Mouse (Mus musculus): ENCODE measurements around the gene Bik. TPM values are rescaled to one million over a fixed set of nuclear protein-coding genes. Genes with fewer than 3 reads are reported as not detected.

The Bik gene
- polyA plus RNA-seq (2015; fragmentation: Nextera tagmentation; extraction: Ambion mirVana), result 0.34 and 0.75 TPM in 2 replicates

GRCm38 (mm10) chr15:83526424-83527091 lies at the start of gene Bik:
TSS of gene Bik (plus strand) at chr15:83526862.

DNA sequence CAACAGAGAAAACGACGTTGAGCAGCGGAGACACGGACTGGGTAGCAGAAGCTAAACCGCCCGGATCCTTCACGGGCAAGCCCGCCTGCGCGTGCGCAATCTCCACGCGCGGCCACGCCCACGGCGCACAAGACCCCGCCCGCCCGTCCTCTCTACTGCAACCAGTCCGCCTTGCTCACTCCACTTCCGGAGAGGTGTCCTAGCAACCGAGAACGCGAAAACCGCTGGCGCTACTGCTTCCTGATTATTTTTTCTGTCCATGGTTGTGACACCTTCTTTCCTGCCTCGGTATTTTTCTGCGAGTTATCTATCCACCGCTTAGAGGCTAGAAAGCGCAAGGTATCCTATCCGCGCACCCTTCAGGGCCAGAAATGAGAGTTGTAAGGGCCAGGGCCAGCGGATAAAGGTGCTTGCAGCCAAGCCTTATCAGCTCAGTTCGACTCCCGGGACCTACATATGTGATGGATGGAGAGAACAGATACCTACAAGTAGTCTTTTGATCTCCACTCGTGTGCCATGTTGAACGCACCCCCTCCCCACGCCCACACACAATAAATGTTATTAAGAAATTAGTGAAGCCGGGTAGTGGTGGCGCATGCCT lies 15.8 kb upstream of the Bik start, which contains the start of gene Ttll1:
TSS of gene Ttll1 (minus strand) at position 89 of the 601 bp plus-strand sequence.

DNA sequence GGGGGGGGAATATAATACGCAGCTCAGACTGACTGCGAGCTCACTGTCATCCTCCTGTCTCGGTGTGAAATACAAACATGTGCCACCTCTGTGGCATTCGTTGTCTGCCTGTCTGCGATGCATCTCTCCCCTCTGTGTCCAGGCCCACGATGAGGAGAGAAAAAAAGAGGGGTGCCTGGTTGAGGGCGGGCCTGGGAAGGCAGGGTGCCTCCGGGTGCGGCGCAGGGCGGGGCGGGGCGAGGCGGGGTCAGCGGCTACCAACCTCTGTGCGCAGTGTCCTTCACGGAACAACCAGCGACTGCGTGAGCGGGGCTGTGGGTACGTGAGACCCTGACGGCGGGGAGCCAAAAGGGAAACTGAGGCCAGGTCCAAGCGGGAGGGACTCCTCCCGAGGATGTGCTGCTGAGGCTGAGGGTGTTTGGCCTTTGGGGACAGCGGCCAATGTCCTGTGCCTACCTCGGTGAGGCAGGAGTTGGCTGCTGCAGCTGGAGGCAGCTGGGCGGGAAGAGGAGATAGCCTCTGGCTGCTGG lies 36.7 kb downstream of the Bik start, which contains the start of the genes Tspo and Mcat:
TSS of gene Tspo (plus strand) at position 266 of the 530 bp plus-strand sequence.
TSS of gene Mcat (minus strand) at position 461 of the 530 bp plus-strand sequence.

Small RNA genes within 50 kb of the gene (microRNA-seq; reads per million reads assigned to microRNA genes)
- gene Gm24575, result not detected

Other genes starting within 250 kb of the Bik start
- gene Arfgap3, start 176.6 kb upstream of the Bik start, polyA plus RNA-seq (2015; fragmentation: Nextera tagmentation; extraction: Ambion mirVana), result 32.4 and 37.1 TPM in 2 replicates
- 19.5 and 23.9 TPM in 2 replicates for gene Pacsin2, start 62.3 kb upstream of the Bik start, polyA plus RNA-seq (2015; fragmentation: Nextera tagmentation; extraction: Ambion mirVana)
- gene Ttll1, start 16.0 kb upstream of the Bik start, polyA plus RNA-seq (2015; fragmentation: Nextera tagmentation; extraction: Ambion mirVana), result 83.1 and 84.7 TPM in 2 replicates
- 19.4 and 23.9 TPM in 2 replicates for gene Tspo, start 36.7 kb downstream of the Bik start, polyA plus RNA-seq (2015; fragmentation: Nextera tagmentation; extraction: Ambion mirVana)
- gene Mcat, start 36.9 kb downstream of the Bik start, polyA plus RNA-seq (2015; fragmentation: Nextera tagmentation; extraction: Ambion mirVana), result 33.7 and 34.4 TPM in 2 replicates
- gene Ttll12, start 68.3 kb downstream of the Bik start, polyA plus RNA-seq (2015; fragmentation: Nextera tagmentation; extraction: Ambion mirVana), result 28.6 and 32.9 TPM in 2 replicates
- 4.5 and 5.9 TPM in 2 replicates for gene Scube1, start 198.2 kb downstream of the Bik start, polyA plus RNA-seq (2015; fragmentation: Nextera tagmentation; extraction: Ambion mirVana)